Mouse (Mus musculus) ES-E14 (cell line): ENCODE measurements around the gene Asic3. TPM values are rescaled to one million over a fixed set of nuclear protein-coding genes. Genes with fewer than 3 reads are reported as not detected.

Experiments used
- DNase-seq: peaks from one replicate; pipeline ENCODE4 v3.0.0-alpha.2; 2013; ENCODE audit warnings: low read depth, low spot score
- H3K27ac ChIP-seq: 2 replicates; pipeline ENCODE4 v1.5.1; 2012; ENCODE audit warnings: low read depth, mild to moderate bottlenecking, low read length, moderate library complexity, mixed read lengths; ENCODE audit not compliant: poor library complexity, insufficient read depth, severe bottlenecking
- H3K36me3 ChIP-seq: 2 replicates; pipeline ENCODE4 v1.6.1; 2012; ENCODE audit warnings: mild to moderate bottlenecking, low read length, moderate library complexity, mixed read lengths; ENCODE audit not compliant: control insufficient read depth, poor library complexity, insufficient read depth, severe bottlenecking
- H3K4me1 ChIP-seq, 2 experiments: fragments of 150-350 bp in 1 of 2; sonication (generic) in 1 of 2; 2 replicates each; pipeline ENCODE4 v1.6.1; 2012; ENCODE audit warnings: low read length in 2 of 2, mild to moderate bottlenecking in 1 of 2, mixed read lengths in 1 of 2; ENCODE audit not compliant: control insufficient read depth in 2 of 2, insufficient read depth in 2 of 2, poor library complexity in 1 of 2
- H3K4me3 ChIP-seq, 2 experiments: fragments of 150-350 bp in 1 of 2; sonication (generic) in 1 of 2; 2 replicates each; pipeline ENCODE4 v1.5.1; 2012; ENCODE audit warnings: low read length in 2 of 2, low read depth in 1 of 2, mild to moderate bottlenecking in 1 of 2, mixed read lengths in 1 of 2; ENCODE audit not compliant: insufficient read depth in 1 of 2, poor library complexity in 1 of 2, severe bottlenecking in 1 of 2
- H3K9ac ChIP-seq: 2 replicates; pipeline ENCODE4 v1.6.1; 2012; ENCODE audit warnings: low read depth, mild to moderate bottlenecking, low read length, mixed read lengths; ENCODE audit not compliant: poor library complexity, insufficient read depth, severe bottlenecking
- H3K9me3 ChIP-seq: fragments of 150-350 bp; sonication (generic); 2 replicates; pipeline ENCODE4 v1.6.1; 2012; ENCODE audit warnings: low read depth, mild to moderate bottlenecking, low read length; ENCODE audit not compliant: control insufficient read depth, insufficient read depth
- CHD2 ChIP-seq: IDR thresholded peaks from 2 replicates; pipeline ENCODE4 v1.6.1; 2014; ENCODE audit warnings: mild to moderate bottlenecking, low read depth, low read length, inconsistent platforms
- HCFC1 ChIP-seq: IDR thresholded peaks from 2 replicates; pipeline ENCODE4 v1.6.1; 2012; ENCODE audit warnings: low read length, inconsistent platforms, borderline replicate concordance; ENCODE audit not compliant: insufficient read depth
- MAFK ChIP-seq: IDR thresholded peaks from 2 replicates; pipeline ENCODE4 v1.6.1; 2014; ENCODE audit warnings: mild to moderate bottlenecking, low read depth, low read length, inconsistent platforms; ENCODE audit not compliant: insufficient read depth
- ZC3H11A ChIP-seq: IDR thresholded peaks from 2 replicates; pipeline ENCODE4 v1.6.1; 2012; ENCODE audit warnings: low read depth, mild to moderate bottlenecking, inconsistent platforms, low read length, borderline replicate concordance
- ZNF384 ChIP-seq: IDR thresholded peaks from 2 replicates; pipeline ENCODE4 v1.6.1; 2012; ENCODE audit warnings: low read depth, low read length, inconsistent platforms
- in situ Hi-C, 2 experiments: fragments of 600-800 bp; cut with MboI; formaldehyde crosslinking; loops; one replicate each; pipeline ENCODE4 v1.15.1; 2025; ENCODE audit warnings: low sequenced_read_pairs in 2 of 2, inconsistent platforms in 1 of 2; ENCODE audit not compliant: unreplicated experiment in 2 of 2
- total RNA-seq: library from RNA; depleted of rRNA; stranded (reverse); fragments of 300-350 nt; gene quantifications from 2 replicates; pipeline ENCODE4 v1.2.3, GENCODE M21; 2012

The Asic3 gene
- total RNA-seq, 1 experiment, result 0.40 TPM

GRCm38 (mm10) chr5:24427285-24427633 is 14.1 kb downstream of the Asic3 start:
- TF ChIP-seq HCFC1, result no peak
- TF ChIP-seq ZNF384, result no peak
- no peak for TF ChIP-seq CHD2
- TF ChIP-seq MAFK, result no peak
- no peak for TF ChIP-seq ZC3H11A
- peaks cover 4 to 27% of the 10 kb centered on the region in 2 experiments; a peak in 2 of 4 replicates for H3K4me1 ChIP-seq
- in situ Hi-C loops, result no loop called here
- H3K4me3 ChIP-seq, result no peak overlapping the region
- no peak overlapping the region for H3K27ac ChIP-seq
- DNase-seq, result no peak
- H3K9me3 ChIP-seq, result no peaks in the 10 kb centered on the region
- H3K9ac ChIP-seq, result no peak overlapping the region
- H3K36me3 ChIP-seq, result peaks cover 10% of the 10 kb centered on the region

GRCm38 (mm10) chr5:24427981-24428402 is 14.8 kb downstream of the Asic3 start:
- H3K4me1 ChIP-seq, result peaks cover 4 to 28% of the 10 kb centered on the region in 2 experiments; a peak in 2 of 4 replicates
- no peak for TF ChIP-seq HCFC1
- no peak for TF ChIP-seq CHD2
- no peak for TF ChIP-seq MAFK
- no peak for TF ChIP-seq ZNF384
- TF ChIP-seq ZC3H11A, result no peak
- in situ Hi-C loops, result no loop called here
- DNase-seq, result no peak
- H3K36me3 ChIP-seq, result peaks cover 10% of the 10 kb centered on the region
- peak overlapping the region; percentile 35 to 57; a peak in 3 of 4 replicates for H3K4me3 ChIP-seq
- peak overlapping the region; percentile 59 for H3K9ac ChIP-seq
- no peak overlapping the region for H3K27ac ChIP-seq
- H3K9me3 ChIP-seq, result no peaks in the 10 kb centered on the region

- Histone ChIP-seq H3K27ac (no peak overlapping the region), H3K9ac (no peak overlapping the region), H3K4me1 (peaks cover 4 to 28% of the 10 kb centered on the region in 2 experiments; a peak in 2 of 4 replicates), H3K9me3 (no peaks in the 10 kb centered on the region), H3K4me3 (peak overlapping the region; percentile 35 to 57; a peak in 2 of 4 replicates), H3K36me3 (peaks cover 10% of the 10 kb centered on the region)
- no peak for DNase-seq
- in situ Hi-C loops, result no loop called here
- no peak for TF ChIP-seq ZNF384
- TF ChIP-seq ZC3H11A, result no peak
- no peak for TF ChIP-seq MAFK
- no peak for TF ChIP-seq CHD2
- TF ChIP-seq HCFC1, result no peak
Measured at GRCm38 (mm10) chr5:24428596-24428995, 15.4 kb downstream of the Asic3 start.

- no peak for DNase-seq
- Histone ChIP-seq H3K36me3 (peaks cover 10% of the 10 kb centered on the region), H3K27ac (no peak overlapping the region), H3K4me3 (0 out of 4 replicates have a peak overlapping the region, but pooled peaks of 1 of the 2 experiments have one; percentile 45), H3K9ac (no peak overlapping the region), H3K4me1 (peaks cover 0 to 14% of the 10 kb centered on the region in 2 experiments; a peak in 1 of 4 replicates), H3K9me3 (no peaks in the 10 kb centered on the region)
- in situ Hi-C loops, result no loop called here
- no peak for TF ChIP-seq ZC3H11A
- no peak for TF ChIP-seq CHD2
- TF ChIP-seq MAFK, result no peak
- no peak for TF ChIP-seq HCFC1
- TF ChIP-seq ZNF384, result no peak
Measured at GRCm38 (mm10) chr5:24433993-24434392, 20.8 kb downstream of the Asic3 start.

GRCm38 (mm10) chr5:24441187-24441586 is 28.0 kb downstream of the Asic3 start:
- Histone ChIP-seq H3K4me3 (no peak overlapping the region), H3K36me3 (peaks cover 34% of the 10 kb centered on the region), H3K27ac (no peak overlapping the region), H3K9me3 (no peaks in the 10 kb centered on the region), H3K9ac (no peak overlapping the region), H3K4me1 (peaks cover 2 to 18% of the 10 kb centered on the region in 2 experiments; a peak in 3 of 4 replicates)
- TF ChIP-seq MAFK (no peak), ZC3H11A (no peak), HCFC1 (no peak), CHD2 (no peak), ZNF384 (no peak)
- DNase-seq, result no peak
- in situ Hi-C loops, result no loop called here
